Mouse (Mus musculus) thymus, adult 2 months (tissue): ENCODE results near the gene Ssc4d. TPM values are rescaled to one million over a fixed set of nuclear protein-coding genes. Genes with fewer than 3 reads are reported as not detected.

Source experiments
- DNase-seq: peaks from one replicate; pipeline ENCODE4 v3.0.0; 2021
- H3K27ac ChIP-seq: fragments of 200-500 bp; 2 replicates; pipeline ENCODE4 v1.5.1; 2012; ENCODE audit warnings: low read length, control low read depth; ENCODE audit not compliant: control insufficient read depth, insufficient read depth
- H3K27me3 ChIP-seq: fragments of 200-500 bp; 2 replicates; pipeline ENCODE4 v1.6.1; 2012; ENCODE audit warnings: mild to moderate bottlenecking, low read length, moderate library complexity, mixed read lengths; ENCODE audit not compliant: control insufficient read depth, insufficient read depth
- H3K36me3 ChIP-seq: fragments of 200-500 bp; 2 replicates; pipeline ENCODE4 v1.6.1; 2012; ENCODE audit warnings: mild to moderate bottlenecking, low read length, moderate library complexity; ENCODE audit not compliant: control insufficient read depth, insufficient read depth
- H3K4me1 ChIP-seq: fragments of 200-500 bp; replicated peaks from 2 replicates; pipeline ENCODE4 v1.6.1; 2012; ENCODE audit warnings: low read length; ENCODE audit not compliant: control insufficient read depth, insufficient read depth
- H3K4me3 ChIP-seq: fragments of 200-500 bp; 2 replicates; pipeline ENCODE4 v1.5.1; 2012; ENCODE audit warnings: mild to moderate bottlenecking, low read length, control low read depth, moderate library complexity; ENCODE audit not compliant: control insufficient read depth, insufficient read depth
- CTCF ChIP-seq: fragments of 200-500 bp; IDR thresholded peaks from 2 replicates; pipeline ENCODE4 v1.5.1; 2012; ENCODE audit warnings: mild to moderate bottlenecking, control low read depth, low read length, moderate library complexity, borderline replicate concordance; ENCODE audit not compliant: control insufficient read depth, poor library complexity, insufficient read depth; ENCODE audit errors: extremely low read depth
- POLR2A ChIP-seq: fragments of 200-500 bp; IDR thresholded peaks from 2 replicates; pipeline ENCODE4 v1.6.1; 2012; ENCODE audit warnings: mild to moderate bottlenecking, low read length, control low read depth, moderate library complexity; ENCODE audit not compliant: control insufficient read depth, poor library complexity, insufficient read depth; ENCODE audit errors: extremely low read depth
- WGBS: fragments of 180-500 bp; shearing (Covaris S2); methylation state at CpG from one replicate; pipeline ENCODE4 v1.1.7; 2018; 5-methylcytosine and 5-hydroxymethylcytosine counted together
- polyA plus RNA-seq: library from polyadenylated mRNA; depleted of rRNA; stranded (reverse); fragments of >200 nt; gene quantifications from 2 replicates; pipeline ENCODE4 v1.2.3, GENCODE M21; 2012

Gene Ssc4d
- polyA plus RNA-seq, 1 experiment = 3.9 TPM

DNA sequence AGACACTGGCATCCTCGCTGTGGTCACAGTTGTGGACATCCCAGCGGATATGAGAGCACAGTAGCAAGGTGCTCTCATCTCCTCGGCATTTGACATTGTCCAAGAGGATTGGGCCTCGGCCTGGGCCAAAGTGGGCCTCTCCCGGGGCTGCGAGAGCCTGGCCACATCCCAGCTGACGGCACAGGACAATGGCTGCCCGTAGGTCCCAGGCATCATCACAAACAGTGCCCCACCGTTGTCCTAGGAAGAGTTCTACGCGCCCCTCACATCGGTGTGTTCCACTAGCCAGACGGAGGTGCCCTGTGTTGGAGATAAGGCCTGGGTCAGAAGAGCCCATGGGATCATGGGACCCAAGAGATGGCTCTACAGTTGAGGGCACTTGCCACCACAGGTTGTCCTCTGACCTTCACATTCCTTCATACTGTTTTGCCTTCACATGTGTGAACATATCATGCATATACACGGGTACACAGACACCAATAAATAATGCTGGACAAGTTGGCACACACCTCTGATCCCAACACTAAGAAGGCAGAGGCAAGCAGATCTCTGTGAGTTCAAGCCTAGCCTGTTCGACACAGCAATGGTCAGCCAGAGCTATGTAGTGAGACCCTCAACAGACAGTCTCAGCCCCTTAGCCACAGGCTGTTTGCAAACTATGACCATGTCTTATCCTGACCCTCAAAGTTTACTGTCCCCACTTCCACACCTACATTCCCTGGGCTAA, 13.3 kb downstream of the Ssc4d start:
- no peak overlapping the region for H3K27ac ChIP-seq
- TF ChIP-seq CTCF (no peak), POLR2A (no peak)
- peaks cover 33% of the 10 kb centered on the region for H3K4me1 ChIP-seq
- no peaks in the 10 kb centered on the region for H3K36me3 ChIP-seq
- H3K27me3 ChIP-seq = no peaks in the 10 kb centered on the region
- no peak overlapping the region for H3K4me3 ChIP-seq
- no peak for DNase-seq
- WGBS = 97% methylated on average over 15 of the region's 15 CpGs

DNA sequence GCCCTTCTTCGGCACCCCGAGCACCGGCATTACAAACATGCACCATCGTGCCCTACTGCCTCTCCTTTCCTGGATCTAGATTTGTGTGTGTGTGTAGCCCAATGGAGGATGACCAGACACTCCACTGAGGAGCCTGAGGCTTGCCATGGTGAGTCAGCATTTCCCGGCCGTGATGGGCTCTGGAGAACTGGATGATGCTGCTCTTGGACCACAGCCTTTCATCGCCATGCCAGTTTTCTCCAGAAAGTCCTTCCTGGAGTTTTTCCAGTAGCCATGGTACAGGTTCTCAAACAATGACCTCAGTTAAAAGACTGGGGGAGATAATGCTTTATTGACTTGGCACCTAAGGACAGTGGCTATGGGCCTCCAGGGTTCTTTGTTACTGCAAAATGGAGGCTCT, 14.4 kb downstream of the Ssc4d start:
- TF ChIP-seq CTCF (no peak), POLR2A (no peak)
- no peaks in the 10 kb centered on the region for H3K27me3 ChIP-seq
- peaks cover 29% of the 10 kb centered on the region for H3K4me1 ChIP-seq
- no peak overlapping the region for H3K4me3 ChIP-seq
- 97% methylated on average over 7 of the region's 7 CpGs for WGBS
- H3K36me3 ChIP-seq = no peaks in the 10 kb centered on the region
- H3K27ac ChIP-seq = no peak overlapping the region
- no peak for DNase-seq

GRCm38 (mm10) chr5:135958367-135958766, 16.0 kb downstream of the Ssc4d start:
- 92% methylated on average over 4 of the region's 4 CpGs for WGBS
- Histone ChIP-seq H3K27me3 (no peaks in the 10 kb centered on the region), H3K4me1 (peaks cover 27% of the 10 kb centered on the region), H3K36me3 (no peaks in the 10 kb centered on the region), H3K27ac (no peak overlapping the region), H3K4me3 (no peak overlapping the region)
- no peak for DNase-seq
- TF ChIP-seq POLR2A (no peak), CTCF (no peak)

DNA sequence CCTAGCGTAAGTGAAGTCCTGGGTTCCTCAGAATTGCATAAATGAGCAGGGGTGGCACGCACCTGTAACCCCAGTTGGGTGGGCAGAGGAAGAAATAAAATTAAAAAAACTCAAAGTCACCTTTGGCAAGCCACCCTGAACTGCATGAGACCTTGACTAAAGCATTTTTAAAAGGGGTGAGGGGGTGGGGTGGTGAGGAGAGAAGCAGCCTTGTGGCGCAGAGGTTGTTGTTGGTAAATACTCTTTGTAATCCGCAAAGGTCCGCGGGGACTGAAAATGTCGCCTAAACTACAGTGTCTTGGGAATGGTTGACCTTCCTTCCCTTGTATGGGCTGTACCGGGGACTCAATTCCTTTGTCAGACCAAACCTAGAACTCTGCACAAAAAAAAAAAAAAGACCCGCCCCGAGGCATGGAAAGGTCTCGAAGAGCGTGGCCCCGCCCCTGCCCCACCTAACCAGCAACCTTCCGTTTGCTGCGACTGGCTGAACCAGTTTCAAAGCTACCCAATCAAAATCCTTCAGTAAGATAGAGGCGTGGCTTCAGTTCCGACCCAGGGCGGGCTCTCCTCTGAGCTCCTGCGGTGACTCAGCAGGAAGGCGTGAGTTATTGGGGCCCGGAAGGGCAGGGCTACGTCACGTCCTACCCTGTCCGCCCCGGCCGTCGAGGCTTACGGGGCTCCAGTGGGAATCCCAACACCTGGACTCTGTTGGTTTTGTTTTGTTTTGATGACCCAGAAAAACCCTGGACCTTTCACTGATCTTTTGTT, 16.9 kb downstream of the Ssc4d start:
- 5% methylated on average over 28 of the region's 28 CpGs for WGBS
- peak; percentile 93 for DNase-seq
- peak; percentile 66; the same call in 1 of the 2 replicates for TF ChIP-seq CTCF
- TF ChIP-seq POLR2A = peak; percentile 75
- Histone ChIP-seq H3K4me3 (peak overlapping the region; percentile 39), H3K36me3 (no peaks in the 10 kb centered on the region), H3K27me3 (no peaks in the 10 kb centered on the region), H3K27ac (peak overlapping the region; percentile 82), H3K4me1 (peaks cover 24% of the 10 kb centered on the region)

- 49% methylated on average over 9 of the region's 9 CpGs for WGBS
Measured at GRCm38 (mm10) chr5:135956300-135957206, 17.8 kb downstream of the Ssc4d start.

DNA sequence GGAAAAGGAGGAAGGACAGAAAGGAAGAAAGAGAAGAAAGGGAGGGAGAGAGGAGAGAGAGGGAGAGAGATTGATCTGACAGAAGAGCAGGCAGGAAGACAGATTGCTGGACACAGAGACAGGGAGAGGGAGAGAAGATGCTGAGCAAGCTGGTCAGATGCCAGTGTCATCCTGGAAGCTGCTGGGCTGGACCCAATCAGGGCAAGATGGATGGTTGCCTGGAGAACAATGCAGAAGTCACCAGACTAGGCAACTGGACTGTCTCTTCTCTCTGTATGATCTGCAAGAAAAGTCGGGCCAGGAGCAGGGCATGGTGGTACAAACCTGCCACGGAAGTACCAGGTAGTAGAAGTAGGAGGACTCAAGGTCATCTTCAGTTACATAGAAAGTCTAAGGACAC, 21.5 kb downstream of the Ssc4d start:
- Histone ChIP-seq H3K36me3 (no peaks in the 10 kb centered on the region), H3K4me3 (no peak overlapping the region), H3K27ac (no peak overlapping the region), H3K4me1 (peaks cover 9% of the 10 kb centered on the region), H3K27me3 (no peaks in the 10 kb centered on the region)
- DNase-seq = no peak
- TF ChIP-seq POLR2A = no peak
- no peak for TF ChIP-seq CTCF
- 91% methylated on average over 2 of the region's 2 CpGs for WGBS

More at GRCm38 (mm10) chr5:135956300-135957206, 17.8 kb downstream of the Ssc4d start:
- peaks cover 20% of the 10 kb centered on the region for H3K4me1 ChIP-seq
- no peaks in the 10 kb centered on the region for H3K27me3 ChIP-seq
- no peaks in the 10 kb centered on the region for H3K36me3 ChIP-seq
- H3K4me3 ChIP-seq = no peak overlapping the region; the same call in 1 of the 2 replicates
- peak overlapping the region; percentile 82 for H3K27ac ChIP-seq
- DNase-seq = no peak
- no peak for TF ChIP-seq CTCF
- TF ChIP-seq POLR2A = no peak
